Mouse (Mus musculus): ENCODE results near the gene Miga1. TPM values are rescaled to one million over a fixed set of nuclear protein-coding genes. Genes with fewer than 3 reads are reported as not detected.
A peak's percentile ranks its signal among the peaks of the same experiment; 100 is the strongest.
"Not testable (repeated sequence)": the region's sequence is repeated elsewhere in the genome, so short reads cannot be mapped to it uniquely, and the experiment has no call there.

Gene Miga1
- polyA plus RNA-seq, 1 experiment from 2014 or later, result 24.0 TPM

- ATAC-seq (ENCODE audit: low FRiP score), result 0 out of 2 replicates have a peak, but pooled peaks have one; percentile 39
- WGBS, result 41% methylated on average over 8 of the region's 9 CpGs
These were observed 80.8 kb downstream of the Miga1 start for GRCm38 (mm10) chr3:152259409-152259808.

DNA sequence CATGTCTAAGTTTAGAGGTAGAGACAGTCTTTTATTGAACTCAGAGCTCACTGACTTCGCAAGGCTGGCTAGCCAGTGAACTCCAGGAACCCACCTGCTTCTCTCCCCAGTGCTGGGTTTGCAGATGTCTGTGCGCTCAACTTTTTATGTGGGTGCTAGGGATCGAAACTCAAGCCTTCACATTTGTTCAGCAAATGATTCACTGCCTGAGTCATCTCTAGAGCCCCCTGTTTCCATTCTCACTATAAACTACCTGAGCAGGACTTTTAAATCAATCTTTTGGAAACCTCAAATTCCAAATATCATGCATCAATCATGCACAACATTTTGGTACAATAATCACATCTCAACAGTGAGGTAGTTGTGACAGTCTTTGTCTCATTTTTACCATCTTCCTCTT lies 82.7 kb downstream of the Miga1 start:
- H3K9ac ChIP-seq, result no peak overlapping the region
- no peaks in the 10 kb centered on the region for H3K9me3 ChIP-seq (replicated peaks)
- no peak overlapping the region for H3K4me2 ChIP-seq (replicated peaks)
- no peaks in the 10 kb centered on the region for H3K36me3 ChIP-seq
- ATAC-seq (ENCODE audit: low FRiP score), result no peak
- H3K27ac ChIP-seq, result no peak overlapping the region
- no peak overlapping the region for H3K4me3 ChIP-seq
- peaks cover 10% of the 10 kb centered on the region for H3K4me1 ChIP-seq
- WGBS, result 87% methylated on average over 3 of the region's 3 CpGs
- H3K27me3 ChIP-seq, result 0 out of 2 replicates have a peak, but pooled peaks cover 7% of the 10 kb centered on the region

More at GRCm38 (mm10) chr3:152259409-152259808, 80.8 kb downstream of the Miga1 start:
- H3K4me2 ChIP-seq (replicated peaks); H3K9ac ChIP-seq; H3K4me3 ChIP-seq; H3K9me3 ChIP-seq (replicated peaks); H3K36me3 ChIP-seq; H3K27ac ChIP-seq: not testable (repeated sequence)
- peaks cover 13% of the 10 kb centered on the region for H3K27me3 ChIP-seq
- H3K4me1 ChIP-seq, result peaks cover 12% of the 10 kb centered on the region

- Histone ChIP-seq H3K4me1 (no peaks in the 10 kb centered on the region), H3K4me2 (replicated peaks) (no peak overlapping the region), H3K4me3 (no peak overlapping the region), H3K27me3 (no peaks in the 10 kb centered on the region), H3K9ac (no peak overlapping the region), H3K9me3 (replicated peaks) (no peaks in the 10 kb centered on the region), H3K36me3 (no peaks in the 10 kb centered on the region), H3K27ac (no peak overlapping the region)
- WGBS, result 97% methylated on average over 1 of the region's 1 CpGs
- ATAC-seq (ENCODE audit: low FRiP score), result no peak
These were observed 89.7 kb downstream of the Miga1 start for GRCm38 (mm10) chr3:152250487-152250886.

GRCm38 (mm10) chr3:152247708-152248107 lies 92.5 kb downstream of the Miga1 start:
- no peak overlapping the region for H3K27ac ChIP-seq
- no peak for ATAC-seq (ENCODE audit: low FRiP score)
- H3K4me3 ChIP-seq, result no peak overlapping the region
- no peaks in the 10 kb centered on the region for H3K27me3 ChIP-seq
- 88% methylated on average over 12 of the region's 12 CpGs for WGBS
- no peaks in the 10 kb centered on the region for H3K9me3 ChIP-seq (replicated peaks)
- no peak overlapping the region for H3K9ac ChIP-seq
- H3K36me3 ChIP-seq, result no peaks in the 10 kb centered on the region
- no peaks in the 10 kb centered on the region for H3K4me1 ChIP-seq
- no peak overlapping the region for H3K4me2 ChIP-seq (replicated peaks)

DNA sequence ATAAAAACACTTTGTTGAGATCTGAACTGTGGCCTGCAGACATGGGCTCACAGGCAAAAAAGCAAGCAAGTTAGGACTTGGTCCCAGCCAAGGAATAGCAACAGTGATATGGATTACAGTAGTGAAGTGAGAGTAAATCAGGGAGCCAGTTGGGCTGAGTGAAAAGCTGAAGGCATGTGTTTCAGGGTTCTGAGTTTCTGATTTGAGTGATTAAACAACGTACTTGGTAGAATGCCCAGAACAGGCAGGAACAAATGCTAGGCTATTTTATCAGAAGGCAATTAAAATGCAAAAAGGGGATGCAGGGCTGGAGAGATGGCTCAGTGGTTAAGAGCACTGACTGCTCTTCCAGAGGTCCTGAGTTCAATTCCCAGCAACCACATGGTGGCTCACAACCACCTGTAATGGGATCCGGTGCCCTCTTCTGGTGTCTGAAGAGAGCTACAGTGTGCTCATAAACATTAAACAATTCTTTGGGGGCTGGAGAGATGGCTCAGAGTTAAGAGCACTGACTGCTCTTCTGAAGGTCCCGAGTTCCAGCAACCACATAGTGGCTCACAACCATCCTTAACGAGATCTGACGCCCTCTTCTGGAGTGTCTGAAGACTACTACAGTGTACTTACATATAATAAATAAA lies 94.8 kb downstream of the Miga1 start:
- Histone ChIP-seq H3K27ac (no peak overlapping the region), H3K9me3 (replicated peaks) (no peaks in the 10 kb centered on the region), H3K27me3 (no peaks in the 10 kb centered on the region), H3K36me3 (0 out of 2 replicates have a peak, but pooled peaks cover 4% of the 10 kb centered on the region), H3K4me3 (no peak overlapping the region), H3K4me2 (replicated peaks) (no peak overlapping the region), H3K9ac (no peak overlapping the region), H3K4me1 (no peaks in the 10 kb centered on the region)
- 80% methylated on average over 5 of the region's 5 CpGs for WGBS
- ATAC-seq (ENCODE audit: low FRiP score), result no peak

DNA sequence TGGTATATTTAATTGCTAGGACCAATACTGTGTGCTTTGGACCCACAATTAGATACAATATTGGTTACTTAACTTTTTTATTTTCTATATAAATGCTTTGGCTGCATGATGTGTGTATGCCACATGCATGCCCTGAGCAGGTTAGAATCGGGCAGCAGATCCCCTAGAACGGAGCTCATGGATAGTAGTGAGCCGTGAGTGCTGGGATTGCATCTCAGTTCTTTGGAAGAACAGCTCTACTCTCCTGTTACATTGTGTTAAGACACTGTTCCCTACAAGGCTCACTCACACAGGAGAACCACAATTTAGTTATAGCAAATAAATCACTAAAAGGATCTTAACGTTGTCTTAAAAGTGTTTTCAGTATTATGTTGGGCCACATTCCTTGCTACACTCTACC lies 96.9 kb downstream of the Miga1 start:
- H3K9ac ChIP-seq, result no peak overlapping the region
- no peak overlapping the region for H3K27ac ChIP-seq
- ATAC-seq (ENCODE audit: low FRiP score), result no peak
- H3K27me3 ChIP-seq, result no peaks in the 10 kb centered on the region
- peaks cover 11% of the 10 kb centered on the region for H3K36me3 ChIP-seq
- H3K9me3 ChIP-seq (replicated peaks), result no peaks in the 10 kb centered on the region
- H3K4me3 ChIP-seq, result no peak overlapping the region
- H3K4me2 ChIP-seq (replicated peaks), result no peak overlapping the region
- WGBS, result 80% methylated on average over 4 of the region's 4 CpGs
- no peaks in the 10 kb centered on the region for H3K4me1 ChIP-seq

- WGBS, result 85% methylated on average over 3 of the region's 3 CpGs
- H3K9ac ChIP-seq, result no peak overlapping the region
- H3K4me1 ChIP-seq, result no peaks in the 10 kb centered on the region
- H3K4me2 ChIP-seq (replicated peaks), result no peak overlapping the region
- no peaks in the 10 kb centered on the region for H3K27me3 ChIP-seq
- no peaks in the 10 kb centered on the region for H3K9me3 ChIP-seq (replicated peaks)
- H3K4me3 ChIP-seq, result no peak overlapping the region
- H3K36me3 ChIP-seq, result peaks cover 20% of the 10 kb centered on the region
- no peak overlapping the region for H3K27ac ChIP-seq
- ATAC-seq (ENCODE audit: low FRiP score), result no peak
These were observed 99.1 kb downstream of the Miga1 start for GRCm38 (mm10) chr3:152241098-152241497.

GRCm38 (mm10) chr3:152239592-152239991 lies 100.6 kb downstream of the Miga1 start:
- H3K4me1 ChIP-seq, result no peaks in the 10 kb centered on the region
- WGBS, result 98% methylated on average over 1 of the region's 1 CpGs
- no peak overlapping the region for H3K9ac ChIP-seq
- ATAC-seq (ENCODE audit: low FRiP score), result no peak
- H3K36me3 ChIP-seq, result peaks cover 25% of the 10 kb centered on the region
- no peak overlapping the region for H3K4me2 ChIP-seq (replicated peaks)
- H3K4me3 ChIP-seq, result no peak overlapping the region
- no peaks in the 10 kb centered on the region for H3K9me3 ChIP-seq (replicated peaks)
- H3K27ac ChIP-seq, result no peak overlapping the region
- H3K27me3 ChIP-seq, result no peaks in the 10 kb centered on the region

DNA sequence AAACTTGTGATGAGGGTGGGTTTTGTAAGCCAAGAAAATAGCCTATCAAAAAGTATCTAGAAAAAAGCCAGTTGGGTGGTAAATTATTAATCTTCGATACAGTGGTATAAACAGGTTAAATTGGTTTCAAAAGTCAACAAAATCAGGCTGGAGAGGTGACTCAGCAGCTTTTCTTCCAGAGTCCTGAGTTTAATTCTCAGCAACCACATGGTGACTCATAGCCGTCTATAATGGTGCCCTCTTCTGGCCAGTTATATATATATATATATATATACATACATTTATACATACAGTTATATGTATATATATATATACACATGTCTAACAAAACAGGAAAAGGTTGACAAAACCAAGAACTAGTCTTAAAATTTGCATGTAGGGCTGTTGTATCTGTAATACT lies 101.4 kb downstream of the Miga1 start:
- no peak overlapping the region for H3K27ac ChIP-seq
- no peak overlapping the region for H3K9ac ChIP-seq
- WGBS, result 82% methylated on average over 2 of the region's 2 CpGs
- no peak for ATAC-seq (ENCODE audit: low FRiP score)
- no peaks in the 10 kb centered on the region for H3K27me3 ChIP-seq
- H3K4me1 ChIP-seq, result no peaks in the 10 kb centered on the region
- H3K4me3 ChIP-seq, result no peak overlapping the region
- peaks cover 32% of the 10 kb centered on the region for H3K36me3 ChIP-seq
- no peaks in the 10 kb centered on the region for H3K9me3 ChIP-seq (replicated peaks)
- no peak overlapping the region for H3K4me2 ChIP-seq (replicated peaks)

DNA sequence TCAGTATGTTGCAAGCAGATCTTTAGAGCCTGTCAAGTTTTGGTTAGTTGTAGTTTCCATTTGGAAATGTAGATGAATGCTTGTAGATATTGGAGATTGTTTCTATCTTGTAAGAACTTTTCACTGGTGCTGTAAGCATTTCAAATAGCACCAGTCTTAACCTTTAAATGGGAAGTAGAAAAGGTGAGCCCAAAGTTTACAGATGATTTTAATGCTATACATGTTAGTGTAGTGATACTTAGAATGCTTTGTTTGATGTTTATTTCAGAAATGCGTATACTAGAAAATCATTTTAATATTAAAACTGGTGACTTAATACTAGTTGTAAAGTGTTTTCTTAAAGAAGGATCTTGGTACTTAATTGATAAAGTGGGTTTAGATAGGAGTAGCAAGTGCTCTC lies 104.4 kb downstream of the Miga1 start:
- H3K4me3 ChIP-seq, result no peak overlapping the region
- 95% methylated on average over 1 of the region's 1 CpGs for WGBS
- no peak overlapping the region for H3K4me2 ChIP-seq (replicated peaks)
- no peaks in the 10 kb centered on the region for H3K4me1 ChIP-seq
- H3K27ac ChIP-seq, result no peak overlapping the region
- H3K9ac ChIP-seq, result no peak overlapping the region
- peaks cover 44% of the 10 kb centered on the region for H3K36me3 ChIP-seq
- ATAC-seq (ENCODE audit: low FRiP score), result no peak
- H3K27me3 ChIP-seq, result no peaks in the 10 kb centered on the region
- H3K9me3 ChIP-seq (replicated peaks), result no peaks in the 10 kb centered on the region

DNA sequence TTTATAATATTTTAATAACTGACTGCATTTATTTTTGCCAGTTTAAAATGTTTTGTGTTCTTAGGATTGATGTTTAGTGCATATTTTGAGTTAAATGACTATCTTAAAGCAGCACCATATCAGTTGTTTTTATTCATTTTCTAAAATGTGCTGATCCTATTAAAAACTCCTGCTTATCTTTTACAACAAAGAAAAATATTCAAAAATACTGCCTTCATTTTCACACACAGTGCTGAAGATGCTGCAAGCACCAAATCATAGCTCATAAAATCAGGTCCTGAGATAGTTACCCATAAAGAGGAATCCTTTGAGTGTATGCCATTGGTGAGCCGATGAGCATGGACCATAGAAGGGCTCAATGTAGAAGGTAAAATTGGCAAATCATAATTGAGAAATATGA lies 105.0 kb downstream of the Miga1 start:
- no peak overlapping the region for H3K4me2 ChIP-seq (replicated peaks)
- H3K4me3 ChIP-seq, result no peak overlapping the region
- H3K36me3 ChIP-seq, result peaks cover 44% of the 10 kb centered on the region
- H3K9ac ChIP-seq, result no peak overlapping the region
- no peak for ATAC-seq (ENCODE audit: low FRiP score)
- H3K27ac ChIP-seq, result no peak overlapping the region
- no peaks in the 10 kb centered on the region for H3K9me3 ChIP-seq (replicated peaks)
- H3K27me3 ChIP-seq, result no peaks in the 10 kb centered on the region
- H3K4me1 ChIP-seq, result no peaks in the 10 kb centered on the region
- WGBS, result 96% methylated on average over 1 of the region's 1 CpGs

DNA sequence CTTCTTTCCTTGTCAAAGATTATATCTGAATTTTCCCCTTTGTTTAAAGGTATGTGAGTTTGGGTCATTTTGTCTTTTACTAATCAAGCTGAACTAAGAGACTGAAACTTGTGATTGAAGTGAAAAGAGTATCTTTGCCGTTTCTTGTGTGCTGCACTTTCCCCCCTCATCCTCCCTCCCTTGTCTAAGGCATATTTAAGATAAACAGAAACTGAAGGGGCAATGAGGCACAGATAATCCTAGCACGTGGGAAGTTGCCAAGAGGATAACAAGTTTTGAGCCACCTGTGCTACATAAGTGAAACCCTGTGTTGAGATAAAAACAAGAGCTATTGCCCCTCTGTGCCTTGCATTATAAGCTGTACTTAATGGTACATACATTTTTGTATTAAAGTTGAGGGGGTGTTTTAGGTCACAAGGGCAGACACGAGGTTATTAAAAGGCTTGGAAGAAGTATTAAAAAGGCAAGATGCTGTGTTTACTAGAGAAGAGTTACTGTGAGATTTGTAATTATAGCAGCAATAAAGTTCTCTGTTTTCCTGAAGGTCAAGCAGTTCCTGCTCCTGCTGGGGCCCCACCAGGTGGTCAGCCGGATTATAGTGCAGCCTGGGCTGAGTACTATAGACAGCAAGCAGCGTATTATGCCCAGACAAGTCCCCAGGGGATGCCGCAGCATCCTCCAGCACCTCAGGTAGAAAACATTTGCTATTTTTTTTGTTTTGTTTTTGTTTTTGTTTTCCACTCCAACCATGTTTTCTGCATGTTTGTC lies 108.7 kb downstream of the Miga1 start:
- Histone ChIP-seq H3K4me2 (replicated peaks) (no peak overlapping the region), H3K27ac (no peak overlapping the region), H3K4me3 (no peak overlapping the region), H3K27me3 (no peaks in the 10 kb centered on the region), H3K9ac (no peak overlapping the region), H3K9me3 (replicated peaks) (no peaks in the 10 kb centered on the region), H3K4me1 (no peaks in the 10 kb centered on the region), H3K36me3 (peaks cover 58% of the 10 kb centered on the region)
- 70% methylated on average over 6 of the region's 6 CpGs for WGBS
- ATAC-seq (ENCODE audit: low FRiP score), result no peak

DNA sequence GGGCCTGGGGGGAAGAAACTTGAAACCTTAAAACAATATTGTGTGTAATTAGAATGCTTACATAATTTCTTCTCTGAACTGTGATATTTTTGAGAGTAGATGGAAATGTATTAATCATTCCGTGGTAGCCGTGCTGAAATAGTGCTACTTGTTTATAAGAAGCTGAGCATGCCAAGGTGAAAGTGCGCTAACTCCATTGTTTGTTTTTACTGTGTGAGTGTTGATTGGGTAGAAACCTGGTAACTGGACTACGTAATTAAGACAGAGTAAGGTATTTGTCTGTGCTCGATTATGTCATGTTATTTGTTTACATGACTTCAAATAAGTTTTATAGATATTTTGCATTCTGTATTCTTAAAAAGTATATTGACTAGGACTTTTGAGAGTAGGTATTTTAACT lies 110.9 kb downstream of the Miga1 start:
- Histone ChIP-seq H3K27ac (no peak overlapping the region), H3K27me3 (no peaks in the 10 kb centered on the region), H3K4me3 (no peak overlapping the region), H3K9ac (no peak overlapping the region), H3K4me1 (no peaks in the 10 kb centered on the region), H3K36me3 (peaks cover 72% of the 10 kb centered on the region), H3K4me2 (replicated peaks) (no peak overlapping the region), H3K9me3 (replicated peaks) (no peaks in the 10 kb centered on the region)
- ATAC-seq (ENCODE audit: low FRiP score), result no peak
- 96% methylated on average over 5 of the region's 5 CpGs for WGBS

All from hindbrain, embryonic 12.5 days (tissue).